Comparison of ENCODE assay signal across 8 mouse cellular contexts in genomic region chr14:57409106-57409505, GRCm38 (mm10). TPM values are rescaled to one million over a fixed set of nuclear protein-coding genes. Genes with fewer than 3 reads are reported as not detected.
A peak's percentile ranks its signal among the peaks of the same experiment; 100 is the strongest.
DNase-seq lines count a peak whose midpoint lies in the region; ATAC-seq and TF ChIP-seq lines count a peak whose summit lies in the region.

No protein-coding gene starts in this region.

- no peak for ATAC-seq in liver, embryonic 12.5 days
- no peak for ATAC-seq in Patski
- ATAC-seq in midbrain, embryonic 16.5 days = peak; percentile 28; the same call in 1 of the 2 replicates

- H3K4me3 ChIP-seq in liver, adult 2 months (ENCODE audit: insufficient read depth, low read depth, low read length) = no peak overlapping the region
- H3K4me3 ChIP-seq in liver, embryonic 12.5 days = no peak overlapping the region
- peak overlapping the region; percentile 9; the same call in 1 of the 2 replicates for H3K4me3 ChIP-seq in midbrain, embryonic 16.5 days (ENCODE audit: low read depth, low read length)

- no peak for TF ChIP-seq CTCF in liver, adult 2 months (IDR thresholded peaks at IDR 0.05; ENCODE audit: low read depth, low read length)
- peak; percentile 25 for TF ChIP-seq CTCF in Patski (IDR thresholded peaks at IDR 0.05)

- WGBS in liver, adult 2 months = 26% methylated on average over 6 of the region's 6 CpGs
- 29% methylated on average over 6 of the region's 6 CpGs for WGBS in liver, embryonic 12.5 days (ENCODE audit: insufficient replicate concordance)
- 16% methylated on average over 6 of the region's 6 CpGs for WGBS in midbrain, embryonic 16.5 days

- no peaks in the 10 kb centered on the region for H3K79me2 ChIP-seq in liver, adult 2 months (ENCODE audit: control insufficient read depth, insufficient read depth, low read length)

- in situ Hi-C loops in Patski (cut with MboI; ENCODE audit: low pct_unique_long_range_greater_than_20kb) = loop anchor here (5.0 to 25.0 kb wide), 2 partner anchors 37 to 447 kb away; no protein-coding TSS in a partner anchor

- no peaks in the 10 kb centered on the region for H3K36me3 ChIP-seq in liver, adult 2 months (ENCODE audit: control insufficient read depth, insufficient read depth, low read length)
- H3K36me3 ChIP-seq in liver, embryonic 12.5 days = no peaks in the 10 kb centered on the region
- no peaks in the 10 kb centered on the region for H3K36me3 ChIP-seq in midbrain, embryonic 16.5 days (ENCODE audit: control insufficient read depth, insufficient read depth, low read length)

- H3K9ac ChIP-seq in liver, adult 2 months (ENCODE audit: low read depth, low read length) = no peak overlapping the region
- no peak overlapping the region for H3K9ac ChIP-seq in liver, embryonic 12.5 days
- H3K9ac ChIP-seq in midbrain, embryonic 16.5 days (ENCODE audit: low read depth, low read length) = no peak overlapping the region

- no peak overlapping the region for H3K27ac ChIP-seq in liver, adult 2 months (replicated peaks; ENCODE audit: insufficient read depth, low read depth, low read length)
- H3K27ac ChIP-seq in liver, embryonic 12.5 days = no peak overlapping the region
- no peak overlapping the region for H3K27ac ChIP-seq in midbrain, embryonic 16.5 days (ENCODE audit: low read length)

- no peak overlapping the region for H3K4me2 ChIP-seq in liver, embryonic 12.5 days
- H3K4me2 ChIP-seq in midbrain, embryonic 16.5 days (ENCODE audit: low read length) = peak overlapping the region; percentile 30

- no peaks in the 10 kb centered on the region for H3K9me3 ChIP-seq in liver, embryonic 12.5 days (replicated peaks)
- no peaks in the 10 kb centered on the region for H3K9me3 ChIP-seq in midbrain, embryonic 16.5 days (replicated peaks; ENCODE audit: control insufficient read depth, low read length, poor library complexity, severe bottlenecking)

- POLR2A ChIA-PET in Patski (lab: Charles Lee) = interaction anchor here (0.6 kb wide), 1 partner anchor 10 kb away, joined by 9 read pairs; no protein-coding TSS in a partner anchor

- H3K27me3 ChIP-seq in liver, adult 2 months (ENCODE audit: control insufficient read depth, insufficient read depth, low read length) = no peaks in the 10 kb centered on the region
- no peaks in the 10 kb centered on the region; the same call in 1 of the 2 replicates for H3K27me3 ChIP-seq in liver, embryonic 12.5 days (replicated peaks)
- peaks cover 7% of the 10 kb centered on the region for H3K27me3 ChIP-seq in Patski
- no peaks in the 10 kb centered on the region for H3K27me3 ChIP-seq in midbrain, embryonic 16.5 days (ENCODE audit: control insufficient read depth, insufficient read depth, low read depth, low read length)

- DNase-seq in embryo, embryonic 11 days = peak; percentile 50
- DNase-seq in embryo, embryonic 10 days (ENCODE audit: low spot score) = no peak
- DNase-seq in liver, adult 2 months (ENCODE audit: extremely low read depth, low read depth, low spot score) = peak; percentile 20
- no peak for DNase-seq in Patski (ENCODE audit: low read depth, low spot score)
- DNase-seq in urinary bladder, adult 2 months (ENCODE audit: low spot score) = no peak
- DNase-seq in frontal cortex, postnatal 14 days (ENCODE audit: low spot score in 2 of 2) = no peak

- CTCF ChIA-PET in Patski (lab: Charles Lee) = interaction anchor here (0.7 to 2.4 kb wide), 5 partner anchors 9 to 443 kb away, joined by 3 to 8 read pairs (median 5); no protein-coding TSS in a partner anchor

- TF ChIP-seq POLR2A in liver, adult 2 months (IDR thresholded peaks at IDR 0.05; ENCODE audit: extremely low read depth, insufficient read depth, low read length) = no peak

- no peaks in the 10 kb centered on the region for H3K4me1 ChIP-seq in liver, adult 2 months (ENCODE audit: control insufficient read depth, insufficient read depth, low read length)
- H3K4me1 ChIP-seq in liver, embryonic 12.5 days = peaks cover 8% of the 10 kb centered on the region; the same call in 1 of the 2 replicates
- no peaks in the 10 kb centered on the region; the same call in 1 of the 2 replicates for H3K4me1 ChIP-seq in midbrain, embryonic 16.5 days (ENCODE audit: control insufficient read depth, insufficient read depth, low read length)

RNA-seq across cellular contexts. Expression of gene Cryl1, which starts 10.8 kb away (rescaled TPM):
- 33.0 and 46.4 TPM in 2 replicates for total RNA-seq in liver, adult 2 months (2014; rRNA removed)
- polyA plus RNA-seq in liver, adult 2 months (2012; rRNA removed) = 27.0 and 34.9 TPM in 2 replicates
- 7.2 and 7.3 TPM in 2 replicates for polyA plus RNA-seq in liver, embryonic 12.5 days (2016; fragmentation: Nextera tagmentation; extraction: Ambion mirVana)
- polyA plus RNA-seq in Patski (2021) = 5.9 TPM
- 9.6 and 12.3 TPM in 2 replicates for polyA plus RNA-seq in midbrain, embryonic 16.5 days (2015; fragmentation: Nextera tagmentation; extraction: Ambion mirVana)
- 52.6 and 67.9 TPM in 2 replicates for polyA plus RNA-seq in urinary bladder, adult 2 months (2012; rRNA removed)

RNA-seq across cellular contexts. Expression of gene Ift88, which starts 14.8 kb away (rescaled TPM):
- 4.8 and 6.0 TPM in 2 replicates for total RNA-seq in liver, adult 2 months (2014; rRNA removed)
- 2.1 and 2.5 TPM in 2 replicates for polyA plus RNA-seq in liver, adult 2 months (2012; rRNA removed)
- 2.4 and 2.6 TPM in 2 replicates for polyA plus RNA-seq in liver, embryonic 12.5 days (2016; fragmentation: Nextera tagmentation; extraction: Ambion mirVana)
- polyA plus RNA-seq in Patski (2021) = 21.4 TPM
- 17.3 and 19.4 TPM in 2 replicates for polyA plus RNA-seq in midbrain, embryonic 16.5 days (2015; fragmentation: Nextera tagmentation; extraction: Ambion mirVana)
- polyA plus RNA-seq in urinary bladder, adult 2 months (2012; rRNA removed) = 10.1 and 11.5 TPM in 2 replicates

Comparison
In these comparisons a context has a peak if more than half of its experiments do, and no peak if none do; other contexts are left out.
1. DNase-seq: peak in embryo, embryonic 11 days (single experiment) and liver, adult 2 months (single experiment); none in embryo, embryonic 10 days (single experiment), Patski (single experiment), urinary bladder, adult 2 months (single experiment) and frontal cortex, postnatal 14 days (0 of 2).